Mouse (Mus musculus) left cerebral cortex, adult 9 months (tissue): Measurements from ENCODE around the gene Adad2.

ENCODE experiments used
- DNase-seq, 2 experiments: peaks; one replicate each; pipeline ENCODE4 v3.0.0; 2022; ENCODE audit warnings: low spot score in 2 of 2

Gene Adad2

GRCm38 (mm10) chr8:119616811-119617210, 4.3 kb downstream of the Adad2 start:
- no peak for DNase-seq

- DNase-seq: no peak
Observed at GRCm38 (mm10) chr8:119617586-119617985, 5.0 kb downstream of the Adad2 start.

- no peak for DNase-seq
Observed at GRCm38 (mm10) chr8:119618887-119619286, 6.3 kb downstream of the Adad2 start.

- DNase-seq: no peak
Observed at GRCm38 (mm10) chr8:119620116-119620840, 7.7 kb downstream of the Adad2 start.

GRCm38 (mm10) chr8:119620848-119621465, 8.4 kb downstream of the Adad2 start:
- DNase-seq: no peak

GRCm38 (mm10) chr8:119622555-119622954, 10.0 kb downstream of the Adad2 start:
- no peak for DNase-seq

- DNase-seq: no peak
Observed at GRCm38 (mm10) chr8:119623061-119623460, 10.5 kb downstream of the Adad2 start.

GRCm38 (mm10) chr8:119623744-119624143, 11.2 kb downstream of the Adad2 start:
- no peak for DNase-seq

- DNase-seq: no peak
Observed at GRCm38 (mm10) chr8:119624916-119625315, 12.4 kb downstream of the Adad2 start.

- no peak for DNase-seq
Observed at GRCm38 (mm10) chr8:119625788-119626187, 13.2 kb downstream of the Adad2 start.

GRCm38 (mm10) chr8:119627199-119627598, 14.7 kb downstream of the Adad2 start:
- DNase-seq: no peak

GRCm38 (mm10) chr8:119627613-119628359, 15.2 kb downstream of the Adad2 start:
- DNase-seq: no peak

GRCm38 (mm10) chr8:119630841-119631240, 18.3 kb downstream of the Adad2 start:
- no peak for DNase-seq

GRCm38 (mm10) chr8:119632246-119632645, 19.7 kb downstream of the Adad2 start:
- DNase-seq: no peak

- no peak for DNase-seq
Observed at GRCm38 (mm10) chr8:119632909-119633308, 20.4 kb downstream of the Adad2 start.

GRCm38 (mm10) chr8:119634616-119635336, 22.2 kb downstream of the Adad2 start:
- DNase-seq: no peak

GRCm38 (mm10) chr8:119635378-119635777, 22.8 kb downstream of the Adad2 start, which contains the start of gene Kcng4:
Kcng4 (minus strand) TSS chr8:119635680.
- DNase-seq: no peak

- DNase-seq: no peak
Observed at GRCm38 (mm10) chr8:119635958-119636357, 23.4 kb downstream of the Adad2 start.

- no peak for DNase-seq
Observed at GRCm38 (mm10) chr8:119636766-119637165, 24.2 kb downstream of the Adad2 start.

GRCm38 (mm10) chr8:119637381-119637780, 24.8 kb downstream of the Adad2 start:
- no peak for DNase-seq

- DNase-seq: no peak
Observed at GRCm38 (mm10) chr8:119638261-119638660, 25.7 kb downstream of the Adad2 start.

GRCm38 (mm10) chr8:119639798-119640197, 27.3 kb downstream of the Adad2 start:
- DNase-seq: no peak
